Mouse (Mus musculus): Measurements from ENCODE around the gene Lrig1.

DNA sequence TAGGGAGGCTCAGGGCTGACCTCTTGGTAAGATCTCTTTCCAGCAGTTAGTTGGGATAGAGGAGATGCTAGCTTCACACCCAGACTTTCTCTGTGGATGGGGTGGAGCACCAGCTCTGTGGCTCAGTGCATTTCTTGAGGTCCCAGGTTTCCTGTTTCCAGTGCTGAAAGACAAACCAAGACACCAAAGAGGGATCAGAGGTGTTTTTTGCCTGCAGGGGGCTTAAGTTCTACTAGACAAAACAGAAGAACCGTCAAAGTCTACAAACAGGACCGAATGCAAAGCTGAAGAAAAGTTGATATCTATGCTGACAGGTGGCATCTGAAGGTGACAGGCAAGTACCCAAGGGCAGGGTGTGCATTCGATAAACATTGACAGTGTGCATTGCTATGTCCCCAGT is 49.7 kb upstream of the Lrig1 start:
- no peak for TF ChIP-seq CTCF (conservative IDR thresholded peaks at IDR 0.05; ENCODE audit: low read length)
- TF ChIP-seq NANOG (IDR thresholded peaks at IDR 0.05; ENCODE audit: borderline replicate concordance, low read length) = no peak
